Mouse (Mus musculus) layer of hippocampus, postnatal 10 days (tissue): ENCODE data around the gene Tulp1. TPM values are rescaled to one million over a fixed set of nuclear protein-coding genes. Genes with fewer than 3 reads are reported as not detected.
"Not testable (repeated sequence)": the region's sequence is repeated elsewhere in the genome, so short reads cannot be mapped to it uniquely, and the experiment has no call there.

ENCODE experiments used
- DNase-seq, 2 experiments: peaks; one replicate each; pipeline ENCODE4 v3.0.0; 2021; ENCODE audit warnings: low spot score in 2 of 2
- total RNA-seq, 2 experiments: library from RNA; stranded (reverse); gene quantifications; 2 replicates each; pipeline ENCODE4 v1.2.3; 2021

The Tulp1 gene
- total RNA-seq, 2 experiments from 2014 or later, result 0.41 TPM; not detected in 1

GRCm38 (mm10) chr17:28344050-28344607 is 20.9 kb downstream of the Tulp1 start:
- no peak for DNase-seq

GRCm38 (mm10) chr17:28341091-28341490 is 23.9 kb downstream of the Tulp1 start:
- peak; percentile 78 to 86 for DNase-seq

- DNase-seq, result no peak
These were observed 24.4 kb downstream of the Tulp1 start for GRCm38 (mm10) chr17:28340578-28340977.

- DNase-seq, result no peak
These were observed 27.5 kb downstream of the Tulp1 start for GRCm38 (mm10) chr17:28337547-28337946.

GRCm38 (mm10) chr17:28335267-28335666 is 29.8 kb downstream of the Tulp1 start:
- DNase-seq, result no peak

GRCm38 (mm10) chr17:28332915-28333546 is 32.0 kb downstream of the Tulp1 start:
- DNase-seq, result no peak

GRCm38 (mm10) chr17:28332113-28332914 is 32.7 kb downstream of the Tulp1 start:
- no peak for DNase-seq

- DNase-seq, result no peak
These were observed 33.5 kb downstream of the Tulp1 start for GRCm38 (mm10) chr17:28331241-28332112.

- not testable (repeated sequence) for DNase-seq
These were observed 34.4 kb downstream of the Tulp1 start for GRCm38 (mm10) chr17:28330590-28330989.

- DNase-seq, result no peak
These were observed 34.8 kb downstream of the Tulp1 start for GRCm38 (mm10) chr17:28330232-28330546.

- no peak for DNase-seq
These were observed 35.4 kb downstream of the Tulp1 start for GRCm38 (mm10) chr17:28329503-28330231.

GRCm38 (mm10) chr17:28328946-28329345 is 36.1 kb downstream of the Tulp1 start:
- no peak for DNase-seq

GRCm38 (mm10) chr17:28328366-28328928 is 36.6 kb downstream of the Tulp1 start, which contains the start of gene Rpl10a:
Gene Rpl10a, plus strand, starts transcription at chr17:28328471.
- DNase-seq, result peak; percentile 98 to 99

- DNase-seq, result no peak
These were observed 37.2 kb downstream of the Tulp1 start for GRCm38 (mm10) chr17:28327673-28328325.

- DNase-seq, result no peak
These were observed 38.1 kb downstream of the Tulp1 start for GRCm38 (mm10) chr17:28326951-28327350.

GRCm38 (mm10) chr17:28325751-28326150 is 39.3 kb downstream of the Tulp1 start:
- no peak for DNase-seq

- DNase-seq, result not testable (repeated sequence)
These were observed 40.6 kb downstream of the Tulp1 start for GRCm38 (mm10) chr17:28324416-28324815.

GRCm38 (mm10) chr17:28323786-28324185 is 41.2 kb downstream of the Tulp1 start:
- no peak for DNase-seq

- no peak for DNase-seq
These were observed 43.3 kb downstream of the Tulp1 start for GRCm38 (mm10) chr17:28321700-28322099.

GRCm38 (mm10) chr17:28317725-28318124 is 47.3 kb downstream of the Tulp1 start:
- no peak for DNase-seq
